Mouse (Mus musculus): ENCODE data around the gene Kcna2.

Kcna2 gene

DNA sequence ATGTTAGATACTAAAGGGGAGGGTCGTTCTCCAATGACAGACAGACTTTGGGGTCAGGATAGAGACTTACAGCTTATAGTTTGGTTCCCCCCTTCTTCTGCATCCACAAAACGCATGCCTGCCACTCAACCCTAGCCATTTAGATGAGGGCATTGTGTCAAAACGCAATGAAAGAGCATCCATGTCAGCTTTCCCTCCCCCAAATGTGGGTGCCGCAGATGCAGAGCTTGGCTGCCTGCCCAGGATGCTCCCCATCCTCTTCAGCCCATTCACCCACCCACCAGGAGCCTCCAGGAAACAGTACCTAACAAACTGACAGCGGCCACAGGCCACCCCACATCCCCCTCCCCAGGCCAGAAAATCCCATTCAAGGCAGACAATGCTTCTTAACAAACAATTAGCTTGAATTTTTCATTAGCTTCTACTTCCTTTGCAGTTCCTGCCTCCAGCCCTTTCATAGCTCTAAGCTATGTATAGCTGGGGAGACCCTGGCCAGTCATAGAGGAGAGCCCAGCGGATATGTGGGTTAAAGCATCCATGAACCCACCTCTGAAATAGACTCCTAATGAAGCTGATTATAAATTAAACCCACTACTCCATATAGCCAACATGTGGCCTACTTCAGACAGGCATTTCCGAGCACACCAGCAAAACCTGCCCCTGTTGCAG lies 50.1 kb downstream of the Kcna2 start:
- no peak for DNase-seq (ENCODE audit: low read depth, low spot score)

DNA sequence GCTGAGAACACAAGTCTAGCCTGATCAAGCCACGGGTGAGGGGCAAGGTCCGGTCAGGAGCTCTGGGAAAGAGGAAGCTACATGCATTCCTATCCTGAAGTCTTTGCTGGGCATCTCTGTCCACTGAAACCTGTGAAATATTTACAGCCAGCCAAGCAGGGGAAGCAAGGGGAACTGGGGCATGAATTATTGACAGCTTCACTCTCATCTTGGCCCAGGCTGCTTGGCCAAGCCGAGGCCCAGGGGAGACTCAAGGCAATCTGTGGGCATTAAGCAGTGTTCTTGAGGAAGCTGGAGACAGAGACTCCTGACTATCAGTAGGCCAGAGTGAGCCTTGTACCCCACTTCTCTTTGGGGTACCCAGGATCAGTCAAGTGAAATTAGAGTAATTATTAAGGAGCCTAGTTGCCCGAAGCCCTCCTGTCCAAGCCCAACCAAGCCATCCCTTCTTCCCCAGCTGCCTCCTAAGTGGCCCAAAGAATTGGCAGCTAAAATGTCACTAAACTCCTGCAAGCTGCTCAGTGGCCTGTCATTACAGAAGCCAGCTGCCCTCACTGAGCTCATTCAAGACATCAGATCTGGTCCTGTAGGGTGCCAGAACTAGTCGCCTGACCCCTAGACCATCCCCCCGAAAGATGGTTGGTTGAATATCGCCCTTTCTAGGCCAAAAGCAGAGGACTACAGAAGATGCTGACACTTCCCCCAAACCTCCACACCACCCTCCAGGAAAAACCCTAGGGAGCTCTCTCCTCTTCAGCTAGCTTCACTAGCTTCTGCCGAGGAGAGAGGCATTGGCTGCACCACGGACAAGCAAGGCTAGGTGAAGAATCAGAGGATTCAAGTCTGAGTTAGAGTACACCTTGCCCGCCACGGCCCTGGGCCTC lies 53.1 kb downstream of the Kcna2 start:
- DNase-seq (ENCODE audit: low read depth, low spot score) = no peak

- no peak for DNase-seq (ENCODE audit: low read depth, low spot score)
Observed at GRCm38 (mm10) chr3:107158856-107159255, 57.9 kb downstream of the Kcna2 start.

DNA sequence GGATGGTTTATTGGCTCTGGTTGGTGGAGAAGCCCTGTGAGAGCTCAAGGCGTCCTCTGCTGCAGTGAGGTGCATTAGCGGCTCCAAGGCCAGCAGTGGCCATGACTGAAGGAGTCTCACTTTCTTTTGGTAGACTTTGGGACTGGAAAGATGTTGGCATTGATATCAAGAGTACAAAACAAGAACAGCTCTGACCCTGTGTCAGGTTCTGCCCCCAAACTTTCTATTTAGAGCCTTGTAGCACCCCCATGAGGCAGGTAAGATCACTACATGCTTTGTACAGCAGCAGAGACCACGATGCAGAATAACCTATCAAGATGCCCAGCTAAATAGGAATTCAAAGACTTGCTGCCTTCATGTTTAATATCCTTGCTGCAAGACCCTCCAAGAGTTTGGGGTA lies 58.5 kb downstream of the Kcna2 start:
- DNase-seq (ENCODE audit: low read depth, low spot score) = no peak

GRCm38 (mm10) chr3:107159859-107160324 lies 58.9 kb downstream of the Kcna2 start:
- no peak for DNase-seq (ENCODE audit: low read depth, low spot score)

DNA sequence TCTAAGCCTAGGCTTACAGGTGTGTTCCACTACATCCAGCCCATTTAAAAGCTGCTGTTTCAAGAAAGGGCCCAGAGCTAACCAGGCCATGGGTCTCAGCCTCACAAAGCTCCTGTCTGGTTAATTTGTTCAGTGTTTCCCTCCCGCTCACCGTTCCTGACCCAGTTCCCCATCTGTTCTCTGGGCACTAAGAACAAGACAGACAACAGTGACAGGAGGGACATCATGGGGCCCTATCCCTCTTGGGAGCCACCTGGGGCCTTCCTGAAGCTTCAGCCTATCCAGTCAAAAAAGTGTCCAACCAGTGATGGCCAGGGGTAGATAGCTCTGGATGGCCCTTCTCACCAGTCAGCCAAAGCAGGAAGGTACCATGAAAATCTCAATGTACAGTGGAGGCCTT lies 61.8 kb downstream of the Kcna2 start:
- no peak for DNase-seq (ENCODE audit: low read depth, low spot score)

All from c-Kit-negative CD71-positive TER-119-positive erythroid progenitor cells, embryonic 14.5 days (primary cell).